ENCODE assay signal across 22 mouse cellular contexts in genomic region chr10:99226782-99227181, GRCm38 (mm10). TPM values are rescaled to one million over a fixed set of nuclear protein-coding genes. Genes with fewer than 3 reads are reported as not detected.
DNase-seq lines count a peak whose midpoint lies in the region; ATAC-seq and TF ChIP-seq lines count a peak whose summit lies in the region.
"Had no signal": no experiment of that assay in that cellular context is flagged by ENCODE, and none has a peak within 500 bp of the region (broad histone marks: within the 10 kb centered on the region; RNA-seq: fewer than 3 reads in every experiment).

No protein-coding gene starts in this region.

- no peak for ATAC-seq in lung, embryonic 15.5 days (ENCODE audit: borderline replicate concordance, extremely low read depth, low FRiP score, low TSS enrichment)
- ATAC-seq in lung, postnatal 0 days = no peak
- ATAC-seq in intestine, embryonic 16.5 days = peak; percentile 64
- ATAC-seq: activated CD4-positive, CD25-positive, alpha-beta regulatory T cell, adult 4 months; forebrain, embryonic 13.5 days; forebrain, embryonic 15.5 days; Patski had no signal

- no peak overlapping the region for H3K9ac ChIP-seq in lung, embryonic 15.5 days
- no peak overlapping the region for H3K9ac ChIP-seq in lung, postnatal 0 days (replicated peaks; ENCODE audit: low read depth)
- no peak overlapping the region for H3K9ac ChIP-seq in intestine, embryonic 16.5 days (ENCODE audit: low read depth, low read length)
- H3K9ac ChIP-seq: embryonic facial prominence, embryonic 12.5 days; forebrain, embryonic 13.5 days; forebrain, embryonic 15.5 days had no signal

- H3K4me2 ChIP-seq in lung, embryonic 15.5 days = no peak overlapping the region
- H3K4me2 ChIP-seq in lung, postnatal 0 days (replicated peaks; ENCODE audit: low read depth, low read length) = no peak overlapping the region
- no peak overlapping the region for H3K4me2 ChIP-seq in intestine, embryonic 16.5 days (ENCODE audit: low read depth, low read length)
- H3K4me2 ChIP-seq: embryonic facial prominence, embryonic 12.5 days; forebrain, embryonic 13.5 days; forebrain, embryonic 15.5 days had no signal

- 0 out of 2 replicates have a peak overlapping the region, but pooled peaks have one; percentile 95 for H3K27ac ChIP-seq in lung, embryonic 15.5 days
- no peak overlapping the region for H3K27ac ChIP-seq in lung, postnatal 0 days (ENCODE audit: low read length)
- no peak overlapping the region for H3K27ac ChIP-seq in intestine, embryonic 16.5 days (ENCODE audit: low read length)
- peak overlapping the region; percentile 72 for H3K27ac ChIP-seq in small intestine, adult 2 months (ENCODE audit: insufficient read depth, low read depth, low read length)
- H3K27ac ChIP-seq: embryonic facial prominence, embryonic 10.5 days; embryonic facial prominence, embryonic 12.5 days; forebrain, embryonic 13.5 days; forebrain, embryonic 15.5 days had no signal

- no peak for TF ChIP-seq POLR2A in small intestine, adult 2 months (IDR thresholded peaks at IDR 0.05; ENCODE audit: low read depth, low read length)

- no peaks in the 10 kb centered on the region for H3K36me3 ChIP-seq in lung, embryonic 15.5 days
- no peaks in the 10 kb centered on the region for H3K36me3 ChIP-seq in lung, postnatal 0 days (ENCODE audit: insufficient read depth, low read length)
- no peaks in the 10 kb centered on the region for H3K36me3 ChIP-seq in intestine, embryonic 16.5 days (ENCODE audit: control insufficient read depth, insufficient read depth, low read length)
- H3K36me3 ChIP-seq in small intestine, adult 2 months (ENCODE audit: control insufficient read depth, insufficient read depth, low read length) = no peaks in the 10 kb centered on the region
- H3K36me3 ChIP-seq: embryonic facial prominence, embryonic 10.5 days; embryonic facial prominence, embryonic 12.5 days; forebrain, embryonic 15.5 days had no signal

- peak; percentile 76 for DNase-seq in heart, adult 11 months
- DNase-seq in heart, postnatal 4 days = no peak
- no peak for DNase-seq in lung, postnatal 0 days (ENCODE audit: low spot score)
- no peak for DNase-seq in Muller cell, postnatal 12 days (ENCODE audit: inconsistent ontology term)
- no peak for DNase-seq in left cerebral cortex, postnatal 10 days (ENCODE audit: extremely low spot score in 1 of 2, low spot score in 2 of 2)
- DNase-seq: adrenal gland, adult 8-10 months; adrenal gland, postnatal 14 days; adrenal gland, postnatal 36 days; cerebellum, adult 11-12 months; cerebellum, adult 2 months; cerebellum, adult 9-10 months; cerebellum, postnatal 10 days; cerebellum, postnatal 25 days had no signal

- no peaks in the 10 kb centered on the region for H3K27me3 ChIP-seq in lung, embryonic 15.5 days
- H3K27me3 ChIP-seq in lung, postnatal 0 days (replicated peaks; ENCODE audit: insufficient read depth, low read length) = no peaks in the 10 kb centered on the region
- H3K27me3 ChIP-seq in intestine, embryonic 16.5 days (replicated peaks; ENCODE audit: control insufficient read depth, insufficient read depth, low read length) = no peaks in the 10 kb centered on the region
- no peaks in the 10 kb centered on the region for H3K27me3 ChIP-seq in small intestine, adult 2 months (ENCODE audit: control insufficient read depth, insufficient read depth, low read length)
- H3K27me3 ChIP-seq: embryonic facial prominence, embryonic 12.5 days; forebrain, embryonic 15.5 days; Patski had no signal

- 93% methylated on average over 5 of the region's 5 CpGs for WGBS in lung, embryonic 15.5 days
- WGBS in lung, postnatal 0 days = 89% methylated on average over 5 of the region's 5 CpGs
- 78% methylated on average over 5 of the region's 5 CpGs for WGBS in intestine, embryonic 16.5 days
- WGBS in small intestine, adult 2 months = 46% methylated on average over 5 of the region's 5 CpGs

- peaks cover 37% of the 10 kb centered on the region for H3K4me1 ChIP-seq in lung, embryonic 15.5 days
- peaks cover 17% of the 10 kb centered on the region for H3K4me1 ChIP-seq in lung, postnatal 0 days (ENCODE audit: insufficient read depth, low read depth, low read length)
- peaks cover 26% of the 10 kb centered on the region for H3K4me1 ChIP-seq in intestine, embryonic 16.5 days (ENCODE audit: control insufficient read depth, insufficient read depth, low read length)
- H3K4me1 ChIP-seq in small intestine, adult 2 months (ENCODE audit: control insufficient read depth, insufficient read depth, insufficient read length, low read length) = peaks cover 21% of the 10 kb centered on the region

- intact Hi-C loops in left cerebral cortex, postnatal 10 days (cut with DNase I) = no loop called here

- no peaks in the 10 kb centered on the region for H3K9me3 ChIP-seq in lung, embryonic 15.5 days
- H3K9me3 ChIP-seq in lung, postnatal 0 days (ENCODE audit: low read length) = no peaks in the 10 kb centered on the region
- H3K9me3 ChIP-seq in intestine, embryonic 16.5 days (ENCODE audit: control insufficient read depth, low read length) = no peaks in the 10 kb centered on the region
- H3K9me3 ChIP-seq: embryonic facial prominence, embryonic 10.5 days; embryonic facial prominence, embryonic 12.5 days; forebrain, embryonic 13.5 days; forebrain, embryonic 15.5 days had no signal

- no peak for TF ChIP-seq EP300 in lung, postnatal 0 days (IDR thresholded peaks at IDR 0.05)

- no peak overlapping the region for H3K4me3 ChIP-seq in lung, embryonic 15.5 days
- H3K4me3 ChIP-seq in lung, postnatal 0 days (ENCODE audit: low read depth, low read length) = no peak overlapping the region
- H3K4me3 ChIP-seq in intestine, embryonic 16.5 days (ENCODE audit: low read length) = no peak overlapping the region
- H3K4me3 ChIP-seq in small intestine, adult 2 months (ENCODE audit: low read depth, low read length) = no peak overlapping the region
- H3K4me3 ChIP-seq: embryonic facial prominence, embryonic 10.5 days; embryonic facial prominence, embryonic 12.5 days; forebrain, embryonic 13.5 days; forebrain, embryonic 15.5 days had no signal

- no peak for TF ChIP-seq CTCF in lung, postnatal 0 days (IDR thresholded peaks at IDR 0.05)
- TF ChIP-seq CTCF in small intestine, adult 2 months (IDR thresholded peaks at IDR 0.05; ENCODE audit: extremely low read depth, insufficient read length, insufficient replicate concordance, low read depth, low read length) = no peak

RNA-seq across cellular contexts. Expression of gene Dusp6, which starts 36.2 kb away (rescaled TPM):
- 10 to 100 TPM; 37.0 to 38.2 TPM for total RNA-seq in heart, postnatal 4 days (2021)
- polyA plus RNA-seq in lung, embryonic 15.5 days (2015; fragmentation: Nextera tagmentation; extraction: Ambion mirVana) = 72.1 and 73.6 TPM in 2 replicates
- polyA plus RNA-seq in lung, postnatal 0 days (2015; fragmentation: Nextera tagmentation; extraction: Ambion mirVana) = 49.7 and 63.2 TPM in 2 replicates
- 37.2 and 37.5 TPM in 2 replicates for polyA plus RNA-seq in intestine, embryonic 16.5 days (2015; fragmentation: Nextera tagmentation; extraction: Ambion mirVana)
- 28.7 and 98.8 TPM in 2 replicates for polyA plus RNA-seq in small intestine, adult 2 months (2012; rRNA removed)
- total RNA-seq in left cerebral cortex, postnatal 10 days (2021) = 10 to 100 TPM; 68.8 to 72.4 TPM

Comparison
In these comparisons a context has a peak if more than half of its experiments do, and no peak if none do; other contexts are left out.
1. H3K27ac ChIP-seq: peak in lung, embryonic 15.5 days (single experiment) and small intestine, adult 2 months (single experiment); none in lung, postnatal 0 days (single experiment) and intestine, embryonic 16.5 days (single experiment).